Mouse (Mus musculus) heart, embryonic 14.5 days (tissue): ENCODE measurements around the gene Lif. TPM values are rescaled to one million over a fixed set of nuclear protein-coding genes. Genes with fewer than 3 reads are reported as not detected.

Experiments used
- ATAC-seq: fragments of 200-750 bp; cut with Nextera tagmentation; 2 replicates; pipeline ENCODE4 v1.8.0; 2017; ENCODE audit warnings: low read depth, moderate TSS enrichment; ENCODE audit not compliant: insufficient number of reproducible peaks, insufficient read depth, low FRiP score
- H3K27ac ChIP-seq, 2 experiments: fragments of 200-500 bp in 1 of 2; fragments of 300-500 bp in 1 of 2; sonication (generic) in 1 of 2; replicated peaks in 1 of 2; 2 replicates each; pipeline ENCODE4 v1.5.1; 2012 to 2014; ENCODE audit warnings: low read depth in 2 of 2, low read length in 2 of 2, control low read depth in 1 of 2, mild to moderate bottlenecking in 1 of 2, mixed read lengths in 1 of 2; ENCODE audit not compliant: control insufficient read depth in 1 of 2, insufficient read depth in 1 of 2
- H3K27me3 ChIP-seq: fragments of 300-500 bp; sonication (generic); 2 replicates; pipeline ENCODE4 v1.6.1; 2014; ENCODE audit warnings: mild to moderate bottlenecking, low read length, control low read depth; ENCODE audit not compliant: control insufficient read depth, insufficient read depth
- H3K36me3 ChIP-seq: fragments of 300-500 bp; sonication (generic); 2 replicates; pipeline ENCODE4 v1.6.1; 2014; ENCODE audit warnings: mild to moderate bottlenecking, control low read depth, low read length, mixed read lengths; ENCODE audit not compliant: control insufficient read depth, insufficient read depth
- H3K4me1 ChIP-seq, 2 experiments: fragments of 200-500 bp in 1 of 2; fragments of 300-500 bp in 1 of 2; sonication (generic) in 1 of 2; 2 replicates each; pipeline ENCODE4 v1.6.1; 2012 to 2014; ENCODE audit warnings: low read length in 2 of 2, control low read depth in 1 of 2, mixed read lengths in 1 of 2; ENCODE audit not compliant: control insufficient read depth in 2 of 2, insufficient read depth in 2 of 2
- H3K4me2 ChIP-seq: fragments of 300-500 bp; sonication (generic); 2 replicates; pipeline ENCODE4 v1.6.1; 2014; ENCODE audit warnings: mild to moderate bottlenecking, low read length
- H3K4me3 ChIP-seq, 2 experiments: fragments of 200-500 bp in 1 of 2; fragments of 300-500 bp in 1 of 2; sonication (generic) in 1 of 2; 2 replicates each; pipeline ENCODE4 v1.5.1; 2012 to 2014; ENCODE audit warnings: low read length in 2 of 2, mild to moderate bottlenecking in 2 of 2, control low read depth in 1 of 2, low read depth in 1 of 2, moderate library complexity in 1 of 2; ENCODE audit not compliant: control insufficient read depth in 1 of 2, insufficient read depth in 1 of 2
- H3K9ac ChIP-seq: fragments of 300-500 bp; sonication (generic); 2 replicates; pipeline ENCODE4 v1.6.1; 2014; ENCODE audit warnings: mild to moderate bottlenecking, low read length
- H3K9me3 ChIP-seq: fragments of 300-500 bp; sonication (generic); 2 replicates; pipeline ENCODE4 v1.6.1; 2016; ENCODE audit warnings: low read length, control low read depth; ENCODE audit not compliant: control insufficient read depth
- WGBS: fragments of 180-500 bp; shearing (Covaris S2); extraction: QIAGEN DNeasy Blood & Tissue Kit; methylation state at CpG from one replicate; pipeline ENCODE4 v1.1.7; 2014; 5-methylcytosine and 5-hydroxymethylcytosine counted together
- polyA plus RNA-seq: library from polyadenylated mRNA; unstranded; fragments of >200 nt; fragmentation: Nextera tagmentation; extraction: Ambion mirVana; gene quantifications from 2 replicates; pipeline ENCODE4 v1.2.1, GENCODE M21; 2014

Gene Lif
- 0.24 TPM in 1 of 2 replicates, not detected in the other for polyA plus RNA-seq

DNA sequence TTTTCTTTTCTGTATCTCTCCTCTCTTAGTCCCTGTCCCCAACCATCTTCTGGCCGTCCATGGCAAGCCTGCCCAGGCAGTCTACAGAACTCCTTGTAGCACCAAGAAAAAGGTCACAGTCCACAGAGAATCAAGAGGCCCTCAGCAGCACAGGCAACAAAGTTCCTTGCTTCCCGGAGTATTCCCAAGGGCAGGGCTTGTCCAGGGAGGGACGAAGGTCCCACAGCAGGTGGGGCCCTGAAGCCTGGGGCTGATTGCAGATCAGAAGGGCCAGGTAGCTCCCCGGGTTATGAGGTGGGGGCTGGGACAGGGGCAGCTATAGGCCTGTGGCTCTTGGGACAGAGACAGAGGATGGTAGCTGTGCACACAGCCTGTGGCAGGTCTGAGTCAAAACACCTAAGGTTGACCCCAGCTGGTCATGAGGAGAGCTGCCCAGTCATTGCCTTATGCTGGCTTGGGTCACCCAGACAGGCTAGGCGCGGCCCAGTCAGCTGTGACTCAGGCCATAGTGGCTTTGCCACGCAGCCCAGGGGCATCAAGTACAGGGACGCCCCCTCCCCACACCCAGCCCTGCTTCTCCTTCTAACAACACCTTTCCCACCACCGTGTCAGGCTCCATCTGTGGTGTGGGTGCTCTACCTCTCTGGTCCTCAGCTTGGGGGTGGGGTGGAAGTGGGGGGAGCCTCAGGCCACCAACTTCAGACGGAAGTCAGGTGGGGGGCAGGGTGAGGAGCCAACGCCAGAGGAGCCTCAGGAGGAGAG is at the start of gene Lif:
TSS of gene Lif (plus strand) at position 712 of the 762 bp plus-strand sequence.
- no peaks in the 10 kb centered on the region for H3K36me3 ChIP-seq
- no peaks in the 10 kb centered on the region for H3K27me3 ChIP-seq
- H3K9ac ChIP-seq = no peak within 1 kb of the TSS
- peaks cover 21 to 23% of the 10 kb centered on the region in 2 experiments for H3K4me1 ChIP-seq
- H3K4me2 ChIP-seq = no peak within 1 kb of the TSS
- H3K27ac ChIP-seq = no peak within 1 kb of the TSS
- ATAC-seq = no peak
- H3K4me3 ChIP-seq = no peak within 1 kb of the TSS
- no peaks in the 10 kb centered on the region for H3K9me3 ChIP-seq
- 62% methylated on average over 11 of the region's 11 CpGs for WGBS

DNA sequence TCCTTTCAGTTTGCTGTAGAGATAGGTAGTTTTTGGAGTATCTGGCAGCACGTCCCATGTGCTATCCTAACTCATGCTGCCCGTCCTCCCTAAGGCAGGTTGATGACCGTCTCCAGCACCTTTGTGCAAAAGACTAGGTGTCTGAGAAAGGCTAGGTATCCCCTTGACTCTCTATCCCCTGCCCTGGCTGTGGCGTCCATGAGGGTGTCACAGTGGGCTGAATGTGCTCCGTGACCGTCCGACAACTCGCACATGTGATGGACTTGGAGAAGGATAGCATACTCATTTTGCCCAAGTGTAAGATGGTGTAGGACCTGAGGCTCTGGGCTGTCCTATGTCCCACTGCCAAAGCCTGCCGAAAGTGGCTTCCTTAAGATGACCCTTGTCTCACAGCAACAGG is 49.7 kb upstream of the Lif start:
- Histone ChIP-seq H3K27ac (no peak overlapping the region), H3K4me2 (no peak overlapping the region), H3K4me3 (no peak overlapping the region), H3K27me3 (no peaks in the 10 kb centered on the region), H3K9ac (no peak overlapping the region), H3K9me3 (no peaks in the 10 kb centered on the region), H3K36me3 (peaks cover 46% of the 10 kb centered on the region), H3K4me1 (peaks cover 5 to 19% of the 10 kb centered on the region in 2 experiments)
- no peak for ATAC-seq
- WGBS = 88% methylated on average over 9 of the region's 9 CpGs

DNA sequence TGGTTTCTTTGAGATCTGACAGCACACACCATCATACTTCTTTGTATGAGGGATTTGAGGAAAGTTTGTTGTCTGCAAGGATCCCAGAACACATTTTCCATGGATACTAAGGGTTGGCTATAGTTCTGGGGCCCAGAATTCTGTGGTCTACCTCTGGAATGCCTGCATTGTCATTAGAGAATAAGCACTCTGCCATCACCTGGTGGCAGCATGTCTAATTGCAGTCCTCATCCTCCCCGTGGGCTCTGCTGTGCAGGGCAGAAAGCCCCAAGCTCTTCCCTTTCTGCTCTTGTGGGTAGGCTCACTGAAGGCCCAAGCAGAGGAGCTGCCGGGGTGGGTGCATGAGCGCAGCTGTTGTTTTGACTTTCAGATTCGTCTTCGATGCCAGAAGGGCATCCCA is 47.8 kb upstream of the Lif start:
- Histone ChIP-seq H3K4me2 (no peak overlapping the region), H3K27ac (no peak overlapping the region), H3K27me3 (no peaks in the 10 kb centered on the region), H3K9me3 (no peaks in the 10 kb centered on the region), H3K36me3 (peaks cover 65% of the 10 kb centered on the region), H3K4me1 (peaks cover 2 to 11% of the 10 kb centered on the region in 2 experiments; a peak in 3 of 4 replicates), H3K4me3 (no peak overlapping the region), H3K9ac (no peak overlapping the region)
- ATAC-seq = no peak
- 76% methylated on average over 5 of the region's 5 CpGs for WGBS

DNA sequence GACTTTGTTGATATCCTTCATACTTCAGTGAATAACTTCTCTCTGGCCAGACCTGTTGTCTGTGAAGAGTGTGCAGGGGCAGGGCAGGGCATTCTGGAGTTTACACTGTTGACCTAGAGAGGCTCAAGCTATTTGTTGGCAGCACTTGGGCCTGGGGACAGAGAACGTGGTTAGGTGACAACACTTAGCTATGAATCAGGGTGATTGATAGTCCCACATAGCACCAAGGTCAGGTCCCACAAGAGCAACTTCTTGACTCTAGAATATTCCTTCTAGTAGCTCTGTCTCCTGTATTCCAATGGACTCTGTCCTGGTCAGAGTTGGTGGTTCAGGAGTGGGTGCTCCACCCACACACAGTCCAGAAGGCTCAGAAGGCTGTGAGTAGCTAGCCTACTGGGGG is 46.6 kb upstream of the Lif start:
- H3K36me3 ChIP-seq = peaks cover 72% of the 10 kb centered on the region

DNA sequence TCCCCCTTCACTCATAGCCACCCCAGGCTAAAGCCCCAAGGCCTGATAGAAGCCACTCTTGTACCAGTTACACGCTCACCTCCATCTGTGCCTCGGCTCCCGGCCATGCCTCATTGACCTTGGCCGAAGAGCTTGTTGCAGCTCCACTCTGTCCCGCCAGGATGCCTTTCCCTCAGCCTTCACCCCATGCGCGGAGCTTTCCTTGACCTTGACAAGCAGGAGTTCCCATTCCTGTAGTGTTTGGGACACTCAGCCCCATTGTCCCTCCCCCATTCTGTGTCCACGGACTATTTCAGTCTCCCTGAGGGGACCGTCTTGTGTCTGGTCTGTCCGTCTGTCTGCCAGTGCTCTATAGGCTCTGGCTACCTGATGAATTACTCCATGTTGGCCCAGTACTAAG is 44.2 kb upstream of the Lif start:
- Histone ChIP-seq H3K4me1 (peaks cover 15 to 18% of the 10 kb centered on the region in 2 experiments), H3K4me2 (no peak overlapping the region), H3K36me3 (peaks cover 60% of the 10 kb centered on the region), H3K27ac (no peak overlapping the region), H3K4me3 (no peak overlapping the region), H3K9me3 (no peaks in the 10 kb centered on the region), H3K9ac (no peak overlapping the region), H3K27me3 (no peaks in the 10 kb centered on the region)
- ATAC-seq = no peak
- 70% methylated on average over 10 of the region's 10 CpGs for WGBS

More for the DNA sequence above, 46.6 kb upstream of the Lif start:
- Histone ChIP-seq H3K4me2 (no peak overlapping the region), H3K4me3 (no peak overlapping the region), H3K9me3 (no peaks in the 10 kb centered on the region), H3K9ac (no peak overlapping the region), H3K27ac (no peak overlapping the region), H3K4me1 (peaks cover 1 to 6% of the 10 kb centered on the region in 2 experiments), H3K27me3 (no peaks in the 10 kb centered on the region)
- no peak for ATAC-seq
- WGBS = 63% methylated on average over 1 of the region's 1 CpGs

DNA sequence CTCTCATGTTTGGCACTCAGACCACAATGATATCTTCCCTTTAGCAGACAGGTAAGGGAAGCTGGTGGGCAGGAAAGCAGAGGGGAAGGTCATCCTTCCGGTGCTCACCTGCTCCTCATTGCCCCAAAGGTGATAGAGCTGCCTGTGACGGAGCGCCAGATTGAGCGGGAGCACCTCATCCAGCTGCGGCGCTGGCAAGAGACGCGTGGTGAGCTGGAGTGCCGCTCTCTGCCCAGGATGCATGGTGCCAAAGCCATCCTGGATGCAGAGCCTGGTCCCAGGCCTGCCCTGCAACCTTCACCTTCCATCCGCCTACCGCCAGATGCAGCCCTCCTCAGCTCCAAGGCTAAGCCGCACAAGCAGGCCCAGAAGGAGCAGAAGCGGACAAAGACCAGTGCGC is 42.8 kb upstream of the Lif start:
- WGBS = 88% methylated on average over 14 of the region's 14 CpGs
- Histone ChIP-seq H3K36me3 (peaks cover 55% of the 10 kb centered on the region), H3K4me1 (peaks cover 21 to 29% of the 10 kb centered on the region in 2 experiments), H3K9me3 (no peaks in the 10 kb centered on the region), H3K27me3 (no peaks in the 10 kb centered on the region), H3K9ac (no peak overlapping the region), H3K4me3 (no peak overlapping the region), H3K27ac (no peak overlapping the region), H3K4me2 (no peak overlapping the region)
- no peak for ATAC-seq

DNA sequence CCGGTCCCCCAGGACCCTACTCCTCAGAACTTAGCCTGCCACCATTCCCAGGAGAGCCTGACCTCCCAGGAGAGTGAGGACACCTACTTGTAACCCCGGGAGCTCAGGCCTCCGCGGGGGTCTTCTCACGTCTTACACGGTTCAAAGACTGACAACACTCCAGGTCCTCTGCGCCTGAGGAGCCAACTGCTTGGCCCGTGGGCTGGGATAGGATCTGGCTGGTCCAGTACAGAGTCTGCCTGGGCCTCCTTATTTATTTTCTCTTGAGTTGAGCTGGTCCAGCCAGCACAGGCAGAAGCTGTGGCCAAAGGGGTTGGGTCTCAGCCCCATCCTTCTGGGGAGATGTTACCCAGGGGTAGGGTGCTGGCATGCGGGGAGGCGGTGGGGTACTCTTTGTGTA is 42.3 kb upstream of the Lif start:
- WGBS = 78% methylated on average over 10 of the region's 10 CpGs
- no peak for ATAC-seq
- no peak overlapping the region for H3K4me2 ChIP-seq
- H3K9me3 ChIP-seq = no peaks in the 10 kb centered on the region
- H3K9ac ChIP-seq = no peak overlapping the region
- no peaks in the 10 kb centered on the region; the same call in 1 of the 2 replicates for H3K27me3 ChIP-seq
- H3K36me3 ChIP-seq = peaks cover 51% of the 10 kb centered on the region
- H3K4me3 ChIP-seq = no peak overlapping the region
- peaks cover 21 to 29% of the 10 kb centered on the region in 2 experiments for H3K4me1 ChIP-seq
- H3K27ac ChIP-seq = no peak overlapping the region
